Mouse (Mus musculus): ENCODE measurements around the gene Rtn4r.

The Rtn4r gene

GRCm38 (mm10) chr16:18156579-18157350 lies 29.3 kb downstream of the Rtn4r start:
- DNase-seq (ENCODE audit: extremely low spot score), result peak; percentile 27

- DNase-seq (ENCODE audit: extremely low spot score), result no peak
These were observed 31.8 kb downstream of the Rtn4r start for GRCm38 (mm10) chr16:18159255-18159654.

GRCm38 (mm10) chr16:18159778-18160177 lies 32.3 kb downstream of the Rtn4r start:
- no peak for DNase-seq (ENCODE audit: extremely low spot score)

- no peak for DNase-seq (ENCODE audit: extremely low spot score)
These were observed 33.1 kb downstream of the Rtn4r start for GRCm38 (mm10) chr16:18160514-18160913.

- DNase-seq (ENCODE audit: extremely low spot score), result no peak
These were observed 33.7 kb downstream of the Rtn4r start for GRCm38 (mm10) chr16:18161190-18161589.

- no peak for DNase-seq (ENCODE audit: extremely low spot score)
These were observed 37.3 kb downstream of the Rtn4r start for GRCm38 (mm10) chr16:18164642-18165238.

- no peak for DNase-seq (ENCODE audit: extremely low spot score)
These were observed 39.3 kb downstream of the Rtn4r start for GRCm38 (mm10) chr16:18166613-18167190.

- DNase-seq (ENCODE audit: extremely low spot score), result no peak
These were observed 41.7 kb downstream of the Rtn4r start for GRCm38 (mm10) chr16:18169156-18169555.

- DNase-seq (ENCODE audit: extremely low spot score), result no peak
These were observed 42.3 kb downstream of the Rtn4r start for GRCm38 (mm10) chr16:18169776-18170175.

GRCm38 (mm10) chr16:18172266-18172855 lies 44.9 kb downstream of the Rtn4r start:
- DNase-seq (ENCODE audit: extremely low spot score), result peak; percentile 70

- DNase-seq (ENCODE audit: extremely low spot score), result no peak
These were observed 45.8 kb downstream of the Rtn4r start for GRCm38 (mm10) chr16:18173231-18173630.

GRCm38 (mm10) chr16:18173788-18174187 lies 46.3 kb downstream of the Rtn4r start:
- no peak for DNase-seq (ENCODE audit: extremely low spot score)

GRCm38 (mm10) chr16:18175817-18176541 lies 48.5 kb downstream of the Rtn4r start:
- DNase-seq (ENCODE audit: extremely low spot score), result no peak

GRCm38 (mm10) chr16:18176758-18177157 lies 49.3 kb downstream of the Rtn4r start:
- DNase-seq (ENCODE audit: extremely low spot score), result no peak

GRCm38 (mm10) chr16:18179591-18179990 lies 52.1 kb downstream of the Rtn4r start:
- DNase-seq (ENCODE audit: extremely low spot score), result no peak

- DNase-seq (ENCODE audit: extremely low spot score), result no peak
These were observed 54.0 kb downstream of the Rtn4r start for GRCm38 (mm10) chr16:18181398-18181797.

- no peak for DNase-seq (ENCODE audit: extremely low spot score)
These were observed 55.3 kb downstream of the Rtn4r start for GRCm38 (mm10) chr16:18182766-18183165.

- no peak for DNase-seq (ENCODE audit: extremely low spot score)
These were observed 58.4 kb downstream of the Rtn4r start for GRCm38 (mm10) chr16:18185715-18186449.

- DNase-seq (ENCODE audit: extremely low spot score), result no peak
These were observed 59.4 kb downstream of the Rtn4r start for GRCm38 (mm10) chr16:18186798-18187197.

- no peak for DNase-seq (ENCODE audit: extremely low spot score)
These were observed 59.8 kb downstream of the Rtn4r start for GRCm38 (mm10) chr16:18187221-18187620.

GRCm38 (mm10) chr16:18191006-18191405 lies 63.6 kb downstream of the Rtn4r start:
- no peak for DNase-seq (ENCODE audit: extremely low spot score)
